Mouse (Mus musculus): ENCODE results near the gene Olfr94. TPM values are rescaled to one million over a fixed set of nuclear protein-coding genes. Genes with fewer than 3 reads are reported as not detected.

The Olfr94 gene
- polyA plus RNA-seq, 1 experiment, result not detected

- H3K79me2 ChIP-seq (ENCODE audit: control insufficient read depth, insufficient read depth), result no peaks in the 10 kb centered on the region
- H3K4me3 ChIP-seq, result no peak overlapping the region
- H3K36me3 ChIP-seq (ENCODE audit: control insufficient read depth, insufficient read depth), result no peaks in the 10 kb centered on the region
- peak overlapping the region; percentile 47 for H3K4me2 ChIP-seq (ENCODE audit: low read depth)
- H3ac ChIP-seq (ENCODE audit: control insufficient read depth, insufficient read length), result no peak overlapping the region
- H3K27me3 ChIP-seq (ENCODE audit: control insufficient read depth, insufficient read depth, insufficient read length), result no peaks in the 10 kb centered on the region
- TF ChIP-seq MAX (IDR thresholded peaks at IDR 0.05; ENCODE audit: low read depth), result no peak
- TF ChIP-seq MYOD1 (IDR thresholded peaks at IDR 0.05; ENCODE audit: control insufficient read depth in 1 of 3, insufficient read length in 2 of 3, low read depth in 2 of 3), result no peak
- no peak for TF ChIP-seq POLR2AphosphoS2 (IDR thresholded peaks at IDR 0.05; ENCODE audit: insufficient read length, low read depth)
- TF ChIP-seq REST (IDR thresholded peaks at IDR 0.05; ENCODE audit: insufficient read depth, insufficient read length), result no peak
- TF ChIP-seq MYOG (IDR thresholded peaks at IDR 0.05; ENCODE audit: control insufficient read depth in 1 of 3, insufficient read depth in 1 of 3, insufficient read length in 2 of 3, low read depth in 2 of 3), result no peak
Observed at GRCm38 (mm10) chr17:37185474-37185873, 15.3 kb downstream of the Olfr94 start.

DNA sequence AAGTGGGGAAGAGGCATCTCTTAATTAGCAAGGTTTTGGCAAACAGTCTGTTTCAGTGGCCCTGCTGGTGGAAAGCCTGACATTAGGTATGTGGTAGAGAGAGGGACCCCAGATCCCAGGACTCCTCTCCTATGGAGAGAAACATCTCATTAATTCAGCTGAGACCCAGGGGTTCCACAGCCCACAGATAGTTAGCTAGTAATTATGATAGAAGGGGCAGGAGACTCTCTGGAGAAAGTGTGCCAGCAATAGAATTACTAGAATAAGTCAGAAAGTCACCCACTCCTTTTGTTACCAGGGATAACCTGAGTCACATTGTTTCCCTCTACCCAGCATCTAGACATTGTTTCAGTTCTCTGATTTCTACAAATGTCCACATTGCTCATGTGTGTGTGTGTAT is 39.4 kb downstream of the Olfr94 start, which contains the start of gene Olfr93:
Olfr93 (minus strand) TSS at position 101 of the 400 bp plus-strand sequence.
- H3K36me3 ChIP-seq (ENCODE audit: control insufficient read depth, insufficient read depth), result no peaks in the 10 kb centered on the region
- no peaks in the 10 kb centered on the region for H3K27me3 ChIP-seq (ENCODE audit: control insufficient read depth, insufficient read depth, insufficient read length)
- TF ChIP-seq MAX (IDR thresholded peaks at IDR 0.05; ENCODE audit: low read depth), result no peak
- TF ChIP-seq USF1 (IDR thresholded peaks at IDR 0.05; ENCODE audit: low read depth), result no peak
- no peak for TF ChIP-seq POLR2AphosphoS2 (IDR thresholded peaks at IDR 0.05; ENCODE audit: insufficient read length, low read depth)
- no peak for TF ChIP-seq REST (IDR thresholded peaks at IDR 0.05; ENCODE audit: insufficient read depth, insufficient read length)
- no peak for TF ChIP-seq SRF (IDR thresholded peaks at IDR 0.05; ENCODE audit: control insufficient read depth, insufficient read length, low read depth)
- no peak for TF ChIP-seq POLR2A (IDR thresholded peaks at IDR 0.05; ENCODE audit: insufficient read length, low read depth)
- no peak for TF ChIP-seq TCF12 (IDR thresholded peaks at IDR 0.05; ENCODE audit: insufficient read depth, poor library complexity, severe bottlenecking)
- no peak for TF ChIP-seq MYOG (IDR thresholded peaks at IDR 0.05; ENCODE audit: control insufficient read depth in 1 of 3, insufficient read depth in 1 of 3, insufficient read length in 2 of 3, low read depth in 2 of 3)
- TF ChIP-seq TCF3 (IDR thresholded peaks at IDR 0.05; ENCODE audit: insufficient read length, low read depth), result no peak
- TF ChIP-seq MYOD1 (IDR thresholded peaks at IDR 0.05; ENCODE audit: control insufficient read depth in 1 of 3, insufficient read length in 2 of 3, low read depth in 2 of 3), result no peak
- no peak for TF ChIP-seq CEBPB (IDR thresholded peaks at IDR 0.05; ENCODE audit: insufficient read depth, poor library complexity, severe bottlenecking)
- no peak for TF ChIP-seq E2F4 (IDR thresholded peaks at IDR 0.05; ENCODE audit: insufficient read depth)
- H3K4me3 ChIP-seq, result no peak within 1 kb of the TSS
- H3ac ChIP-seq (ENCODE audit: control insufficient read depth, insufficient read length), result no peak within 1 kb of the TSS
- no peaks in the 10 kb centered on the region for H3K79me2 ChIP-seq (ENCODE audit: control insufficient read depth, insufficient read depth)
- no peak within 1 kb of the TSS for H3K4me2 ChIP-seq (ENCODE audit: low read depth)

Other genes with a start within 250 kb of the Olfr94 start
- gene Ppp1r11, start 249.3 kb downstream of the Olfr94 start, polyA plus RNA-seq (2012; fragmentation: generic; extraction: Trizol), result 153 TPM
- gene Znrd1, start 242.4 kb downstream of the Olfr94 start, polyA plus RNA-seq (2012; fragmentation: generic; extraction: Trizol), result 58.6 TPM
- gene Znrd1as, start 242.4 kb downstream of the Olfr94 start, polyA plus RNA-seq (2012; fragmentation: generic; extraction: Trizol), result 6.1 TPM
- not detected for gene 2410137M14Rik, start 219.8 kb downstream of the Olfr94 start, polyA plus RNA-seq (2012; fragmentation: generic; extraction: Trizol)
- gene H2-M5, start 211.5 kb downstream of the Olfr94 start, polyA plus RNA-seq (2012; fragmentation: generic; extraction: Trizol), result 0.07 TPM
- gene Zfp57, start 199.8 kb downstream of the Olfr94 start, polyA plus RNA-seq (2012; fragmentation: generic; extraction: Trizol), result 14.2 TPM
- gene Mog, start 177.6 kb downstream of the Olfr94 start, polyA plus RNA-seq (2012; fragmentation: generic; extraction: Trizol), result 0.04 TPM
- gene Gabbr1, start 155.0 kb downstream of the Olfr94 start, polyA plus RNA-seq (2012; fragmentation: generic; extraction: Trizol), result 15.9 TPM
- gene Olfr90, start 112.5 kb downstream of the Olfr94 start, polyA plus RNA-seq (2012; fragmentation: generic; extraction: Trizol), result not detected
- not detected for gene Olfr91, start 102.7 kb downstream of the Olfr94 start, polyA plus RNA-seq (2012; fragmentation: generic; extraction: Trizol)
- not detected for gene Olfr92, start 80.9 kb downstream of the Olfr94 start, polyA plus RNA-seq (2012; fragmentation: generic; extraction: Trizol)
- not detected for gene Olfr93, start 39.5 kb downstream of the Olfr94 start, polyA plus RNA-seq (2012; fragmentation: generic; extraction: Trizol)
- gene Ubd, start 7.1 kb downstream of the Olfr94 start, polyA plus RNA-seq (2012; fragmentation: generic; extraction: Trizol), result not detected
- not detected for gene Olfr95, start 12.1 kb upstream of the Olfr94 start, polyA plus RNA-seq (2012; fragmentation: generic; extraction: Trizol)
- gene Olfr96, start 19.2 kb upstream of the Olfr94 start, polyA plus RNA-seq (2012; fragmentation: generic; extraction: Trizol), result not detected
- not detected for gene Olfr97, start 36.3 kb upstream of the Olfr94 start, polyA plus RNA-seq (2012; fragmentation: generic; extraction: Trizol)
- gene Olfr98, start 62.8 kb upstream of the Olfr94 start, polyA plus RNA-seq (2012; fragmentation: generic; extraction: Trizol), result not detected
- 4.3 TPM for gene H2-M3, start 69.2 kb upstream of the Olfr94 start, polyA plus RNA-seq (2012; fragmentation: generic; extraction: Trizol)
- gene Olfr99, start 82.5 kb upstream of the Olfr94 start, polyA plus RNA-seq (2012; fragmentation: generic; extraction: Trizol), result 0.02 TPM
- gene Olfr101, start 103.3 kb upstream of the Olfr94 start, polyA plus RNA-seq (2012; fragmentation: generic; extraction: Trizol), result not detected
- gene Olfr102, start 116.1 kb upstream of the Olfr94 start, polyA plus RNA-seq (2012; fragmentation: generic; extraction: Trizol), result not detected
- not detected for gene Olfr103, start 138.7 kb upstream of the Olfr94 start, polyA plus RNA-seq (2012; fragmentation: generic; extraction: Trizol)
- not detected for gene Olfr104-ps, start 158.6 kb upstream of the Olfr94 start, polyA plus RNA-seq (2012; fragmentation: generic; extraction: Trizol)
- not detected for gene Olfr105-ps, start 178.0 kb upstream of the Olfr94 start, polyA plus RNA-seq (2012; fragmentation: generic; extraction: Trizol)
- not detected for gene Olfr106-ps, start 189.4 kb upstream of the Olfr94 start, polyA plus RNA-seq (2012; fragmentation: generic; extraction: Trizol)
- gene Olfr107, start 198.2 kb upstream of the Olfr94 start, polyA plus RNA-seq (2012; fragmentation: generic; extraction: Trizol), result not detected
- not detected for gene Olfr108, start 244.5 kb upstream of the Olfr94 start, polyA plus RNA-seq (2012; fragmentation: generic; extraction: Trizol)

Data from myocyte (in vitro differentiated cells).